ENCODE assay signal across 8 mouse cellular contexts in the genomic region with DNA sequence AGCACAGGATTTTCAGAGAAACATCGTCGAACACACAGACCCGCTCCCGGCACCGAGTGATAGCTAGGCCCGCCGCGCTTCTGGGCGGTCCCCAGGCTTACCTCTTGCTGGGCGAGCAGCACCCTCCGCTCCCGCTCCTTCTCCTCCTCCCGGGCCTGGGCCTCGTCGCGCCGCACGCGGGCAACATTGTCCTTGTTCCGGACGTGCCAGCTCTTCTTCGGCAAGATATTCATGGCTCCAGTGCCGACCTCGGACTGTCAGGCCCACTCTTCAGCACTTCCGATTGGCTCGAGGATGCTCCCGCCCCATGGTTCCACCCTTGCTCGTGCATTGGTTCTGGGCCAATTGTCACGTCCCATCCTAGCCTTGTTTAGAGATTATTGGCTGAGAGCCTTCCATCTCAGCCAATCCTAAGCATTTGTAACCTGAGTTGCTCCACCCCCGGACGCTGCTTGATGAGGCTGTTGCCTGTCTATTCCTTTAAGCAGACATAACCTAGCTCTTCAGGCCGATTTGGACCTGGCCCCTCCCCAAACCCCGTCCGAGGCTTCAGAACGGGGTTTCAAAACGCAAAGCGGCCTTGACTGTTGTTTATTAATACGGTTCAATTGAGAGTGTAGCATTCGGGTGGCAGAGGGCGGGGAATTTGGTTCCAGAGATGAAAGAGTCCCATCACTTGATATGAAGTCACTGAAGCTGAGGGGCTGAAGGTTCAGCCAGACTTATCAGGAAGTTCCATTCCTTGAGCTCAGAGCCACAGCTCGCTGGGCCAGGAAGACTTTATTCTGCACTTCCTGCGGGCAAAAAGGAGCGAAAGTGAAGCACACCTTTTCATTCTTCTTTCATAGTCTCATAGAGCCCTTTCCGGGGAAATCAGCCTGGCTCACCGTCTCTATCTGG. TPM values are rescaled to one million over a fixed set of nuclear protein-coding genes. Genes with fewer than 3 reads are reported as not detected.
DNase-seq lines count a peak whose midpoint lies in the region; ATAC-seq lines count a peak whose summit lies in the region.

Gene Leng1 (minus strand): TSS at position 626 of the 900 bp plus-strand sequence.

- ATAC-seq in CD4-positive, CD25-positive, alpha-beta regulatory T cell, adult 4 months, result peak; percentile 97
- ATAC-seq in heart, embryonic 14.5 days (ENCODE audit: insufficient number of reproducible peaks, insufficient read depth, low FRiP score, low read depth), result peak; percentile 97
- peak; percentile 98 for ATAC-seq in liver, embryonic 13.5 days (ENCODE audit: low read depth)
- ATAC-seq in stomach, embryonic 16.5 days (ENCODE audit: insufficient read depth, low FRiP score), result peak; percentile 99

- no peaks in the 10 kb centered on the region for H3K9me3 ChIP-seq in heart, embryonic 14.5 days (ENCODE audit: control insufficient read depth, low read length)
- no peaks in the 10 kb centered on the region for H3K9me3 ChIP-seq in liver, embryonic 13.5 days (replicated peaks)
- no peaks in the 10 kb centered on the region for H3K9me3 ChIP-seq in stomach, embryonic 16.5 days (replicated peaks; ENCODE audit: control insufficient read depth, low read length)

- H3K27me3 ChIP-seq in heart, embryonic 14.5 days (ENCODE audit: control insufficient read depth, insufficient read depth, low read length), result no peaks in the 10 kb centered on the region
- no peaks in the 10 kb centered on the region for H3K27me3 ChIP-seq in liver, embryonic 13.5 days
- H3K27me3 ChIP-seq in stomach, embryonic 16.5 days (ENCODE audit: control insufficient read depth, insufficient read depth, low read length), result no peaks in the 10 kb centered on the region

- H3K9ac ChIP-seq in heart, embryonic 14.5 days (ENCODE audit: low read length), result peak within 1 kb of the TSS; percentile 96
- peak within 1 kb of the TSS; percentile 82 for H3K9ac ChIP-seq in liver, embryonic 13.5 days
- peak within 1 kb of the TSS; percentile 78 for H3K9ac ChIP-seq in stomach, embryonic 16.5 days (ENCODE audit: low read length)

- peak within 1 kb of the TSS; percentile 66 to 78 for H3K4me3 ChIP-seq in heart, embryonic 14.5 days (ENCODE audit: control insufficient read depth in 1 of 2, insufficient read depth in 1 of 2, low read depth in 1 of 2, low read length in 2 of 2)
- peak within 1 kb of the TSS; percentile 74 for H3K4me3 ChIP-seq in liver, embryonic 13.5 days (replicated peaks)
- peak within 1 kb of the TSS; percentile 74 for H3K4me3 ChIP-seq in stomach, embryonic 16.5 days (replicated peaks; ENCODE audit: low read length)

- WGBS in heart, embryonic 14.5 days, result 3% methylated on average over 45 of the region's 45 CpGs
- WGBS in liver, embryonic 13.5 days (ENCODE audit: insufficient replicate concordance), result 2% methylated on average over 45 of the region's 45 CpGs
- WGBS in stomach, embryonic 16.5 days, result 3% methylated on average over 45 of the region's 45 CpGs

- DNase-seq in c-Kit-negative CD71-positive TER-119-positive erythroid progenitor cells, embryonic 14.5 days (ENCODE audit: low read depth, low spot score), result peak; percentile 95
- peak; percentile 99 for DNase-seq in fibroblast of lung, adult 2 months (ENCODE audit: low read depth)
- peak; percentile 98 for DNase-seq in kidney, postnatal 14 days
- DNase-seq in liver, embryonic 13.5 days, result peak; percentile 95
- DNase-seq in neural tube, embryonic 10.5 days (ENCODE audit: extremely low spot score, low spot score), result peak; percentile 89

- peaks cover 12 to 18% of the 10 kb centered on the region in 2 experiments for H3K4me1 ChIP-seq in heart, embryonic 14.5 days (ENCODE audit: control insufficient read depth in 2 of 2, insufficient read depth in 2 of 2, low read length in 2 of 2)
- peaks cover 48% of the 10 kb centered on the region for H3K4me1 ChIP-seq in liver, embryonic 13.5 days (replicated peaks)
- H3K4me1 ChIP-seq in stomach, embryonic 16.5 days (ENCODE audit: control insufficient read depth, insufficient read depth, low read length), result peaks cover 15% of the 10 kb centered on the region

- H3K36me3 ChIP-seq in heart, embryonic 14.5 days (ENCODE audit: control insufficient read depth, insufficient read depth, low read length), result peaks cover 32% of the 10 kb centered on the region
- H3K36me3 ChIP-seq in liver, embryonic 13.5 days, result peaks cover 33% of the 10 kb centered on the region
- peaks cover 10% of the 10 kb centered on the region for H3K36me3 ChIP-seq in stomach, embryonic 16.5 days (ENCODE audit: control insufficient read depth, insufficient read depth, low read length)

- peak within 1 kb of the TSS; percentile 88 to 91 for H3K27ac ChIP-seq in heart, embryonic 14.5 days (replicated peaks in 1 of 2; ENCODE audit: control insufficient read depth in 1 of 2, insufficient read depth in 1 of 2, low read depth in 2 of 2, low read length in 2 of 2)
- peak within 1 kb of the TSS; percentile 90 for H3K27ac ChIP-seq in liver, embryonic 13.5 days
- H3K27ac ChIP-seq in stomach, embryonic 16.5 days (ENCODE audit: low read length), result peak within 1 kb of the TSS; percentile 92

- peak within 1 kb of the TSS; percentile 70 for H3K4me2 ChIP-seq in heart, embryonic 14.5 days (ENCODE audit: low read length)
- peak within 1 kb of the TSS; percentile 94 for H3K4me2 ChIP-seq in liver, embryonic 13.5 days
- peak within 1 kb of the TSS; percentile 76 for H3K4me2 ChIP-seq in stomach, embryonic 16.5 days (ENCODE audit: low read depth, low read length)

RNA-seq across cellular contexts. Expression of gene Leng1, which starts in this region (rescaled TPM):
- 1 to 10 TPM; 6.8 to 8.6 TPM for polyA plus RNA-seq in CD4-positive, CD25-positive, alpha-beta regulatory T cell, adult 4 months (2017; shearing (Covaris generic))
- 15.5 and 16.0 TPM in 2 replicates for polyA plus RNA-seq in heart, embryonic 14.5 days (2014; fragmentation: Nextera tagmentation; extraction: Ambion mirVana)
- 7.2 and 8.6 TPM in 2 replicates for polyA plus RNA-seq in liver, embryonic 13.5 days (2015; fragmentation: Nextera tagmentation; extraction: Ambion mirVana)
- 12.0 and 14.3 TPM in 2 replicates for polyA plus RNA-seq in stomach, embryonic 16.5 days (2015; fragmentation: Nextera tagmentation; extraction: Ambion mirVana)

Comparison
In these comparisons a context has a peak if more than half of its experiments do, and no peak if none do; other contexts are left out.
1. Peak in every context shown above with its lines: DNase-seq, ATAC-seq, H3K4me3 ChIP-seq and H3K27ac ChIP-seq.